Mouse (Mus musculus) hindbrain, embryonic 10.5 days (tissue): ENCODE measurements around the gene Slc25a44. TPM values are rescaled to one million over a fixed set of nuclear protein-coding genes. Genes with fewer than 3 reads are reported as not detected.
A peak's percentile ranks its signal among the peaks of the same experiment; 100 is the strongest.

Experiments used
- DNase-seq: peaks from one replicate; pipeline ENCODE4 v3.0.0-alpha.2; 2017; ENCODE audit warnings: low spot score
- H3K27ac ChIP-seq: fragments of 300-500 bp; sonication (generic); 2 replicates; pipeline ENCODE4 v1.5.1; 2016; ENCODE audit warnings: mild to moderate bottlenecking, moderate library complexity
- H3K27me3 ChIP-seq: fragments of 300-500 bp; sonication (generic); 2 replicates; pipeline ENCODE4 v1.6.1; 2016; ENCODE audit warnings: mild to moderate bottlenecking; ENCODE audit not compliant: poor library complexity, insufficient read depth, severe bottlenecking
- H3K36me3 ChIP-seq: fragments of 300-500 bp; sonication (generic); 2 replicates; pipeline ENCODE4 v1.6.1; 2016; ENCODE audit warnings: mild to moderate bottlenecking, moderate library complexity
- H3K4me1 ChIP-seq: fragments of 300-500 bp; sonication (generic); replicated peaks from 2 replicates; pipeline ENCODE4 v1.6.1; 2016; ENCODE audit warnings: mild to moderate bottlenecking
- H3K4me3 ChIP-seq: fragments of 300-500 bp; sonication (generic); 2 replicates; pipeline ENCODE4 v1.5.1; 2016; ENCODE audit warnings: mild to moderate bottlenecking, moderate library complexity
- H3K9me3 ChIP-seq: fragments of 300-500 bp; sonication (generic); 2 replicates; pipeline ENCODE4 v1.6.1; 2016; ENCODE audit warnings: mild to moderate bottlenecking, moderate library complexity
- WGBS: fragments of 180-500 bp; shearing (Covaris S2); methylation state at CpG from one replicate; pipeline ENCODE4 v1.1.7; 2016; 5-methylcytosine and 5-hydroxymethylcytosine counted together
- polyA plus RNA-seq: library from polyadenylated mRNA; unstranded; fragments of >200 nt; fragmentation: Nextera tagmentation; extraction: Ambion mirVana; gene quantifications from 2 replicates; pipeline ENCODE4 v1.2.1, GENCODE M21; 2016

Slc25a44 gene
- polyA plus RNA-seq, 1 experiment from 2014 or later: 20.3 TPM

GRCm38 (mm10) chr3:88456746-88457532 is 32.0 kb upstream of the Slc25a44 start:
- no peaks in the 10 kb centered on the region for H3K9me3 ChIP-seq
- peaks cover 65% of the 10 kb centered on the region for H3K27me3 ChIP-seq
- no peak overlapping the region; the same call in 1 of the 2 replicates for H3K4me3 ChIP-seq
- 71% methylated on average over 7 of the region's 7 CpGs for WGBS
- peaks cover 48% of the 10 kb centered on the region for H3K4me1 ChIP-seq
- no peak for DNase-seq
- no peak overlapping the region for H3K27ac ChIP-seq
- no peaks in the 10 kb centered on the region for H3K36me3 ChIP-seq

GRCm38 (mm10) chr3:88456313-88456712 is 31.4 kb upstream of the Slc25a44 start:
- H3K4me1 ChIP-seq: peaks cover 47% of the 10 kb centered on the region

GRCm38 (mm10) chr3:88455588-88456264 is 30.8 kb upstream of the Slc25a44 start:
- DNase-seq: no peak
- Histone ChIP-seq H3K4me3 (no peak overlapping the region), H3K36me3 (no peaks in the 10 kb centered on the region), H3K9me3 (no peaks in the 10 kb centered on the region), H3K27me3 (peaks cover 65% of the 10 kb centered on the region), H3K27ac (no peak overlapping the region), H3K4me1 (peaks cover 43% of the 10 kb centered on the region)
- WGBS: 81% methylated on average over 18 of the region's 18 CpGs

More at GRCm38 (mm10) chr3:88456313-88456712, 31.4 kb upstream of the Slc25a44 start:
- Histone ChIP-seq H3K4me3 (no peak overlapping the region), H3K36me3 (no peaks in the 10 kb centered on the region), H3K27ac (no peak overlapping the region), H3K9me3 (no peaks in the 10 kb centered on the region), H3K27me3 (peaks cover 66% of the 10 kb centered on the region)
- no peak for DNase-seq
- 86% methylated on average over 8 of the region's 8 CpGs for WGBS

DNA sequence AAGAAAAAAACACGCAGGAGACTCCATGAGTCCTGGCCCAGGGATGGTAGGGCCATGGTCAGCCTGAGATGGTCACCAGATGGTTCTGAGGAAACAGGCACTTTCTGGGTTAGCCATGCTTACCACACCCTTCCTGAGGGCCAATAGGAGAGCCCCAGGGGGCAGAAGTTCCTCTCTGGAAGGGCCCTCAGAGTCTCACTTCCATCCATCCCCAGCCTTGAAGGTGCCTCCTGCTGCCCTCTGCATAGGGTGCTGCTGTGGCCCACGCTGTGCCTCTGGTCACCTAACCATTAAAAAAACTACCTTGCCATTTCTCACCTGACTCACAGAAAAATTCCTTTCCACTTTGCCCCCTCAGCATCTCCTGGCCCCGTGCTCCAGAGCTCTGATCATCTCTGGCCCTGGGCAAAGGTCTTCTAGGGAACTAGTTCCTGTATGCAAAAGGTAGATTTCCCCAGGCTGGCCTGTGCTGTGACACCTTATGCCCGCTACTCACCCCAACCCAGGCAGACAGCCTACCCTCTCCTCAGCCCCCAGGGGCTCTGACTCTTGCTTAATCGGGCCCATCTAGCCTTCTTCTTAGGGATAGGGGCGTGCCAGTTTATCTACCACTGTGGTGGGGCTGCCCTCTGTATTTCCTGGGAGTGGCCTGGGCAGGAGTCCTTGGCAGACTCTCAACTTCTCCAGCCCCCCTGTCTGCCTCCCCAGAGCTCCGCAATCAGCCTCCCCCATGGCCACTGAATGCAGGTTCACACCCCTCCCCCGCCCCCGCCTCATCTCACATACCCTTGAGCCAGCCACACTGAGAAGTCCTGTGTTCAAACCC is 30.0 kb upstream of the Slc25a44 start:
- H3K9me3 ChIP-seq: no peaks in the 10 kb centered on the region
- H3K36me3 ChIP-seq: no peaks in the 10 kb centered on the region
- H3K27me3 ChIP-seq: peaks cover 65% of the 10 kb centered on the region
- no peak overlapping the region for H3K4me3 ChIP-seq
- WGBS: 57% methylated on average over 9 of the region's 9 CpGs
- peaks cover 42% of the 10 kb centered on the region for H3K4me1 ChIP-seq
- no peak for DNase-seq
- H3K27ac ChIP-seq: no peak overlapping the region

GRCm38 (mm10) chr3:88453986-88454385 is 29.0 kb upstream of the Slc25a44 start:
- Histone ChIP-seq H3K27me3 (peaks cover 61% of the 10 kb centered on the region), H3K4me3 (no peak overlapping the region), H3K27ac (no peak overlapping the region), H3K9me3 (no peaks in the 10 kb centered on the region), H3K36me3 (no peaks in the 10 kb centered on the region), H3K4me1 (peaks cover 46% of the 10 kb centered on the region)
- no peak for DNase-seq
- WGBS: 82% methylated on average over 8 of the region's 8 CpGs

DNA sequence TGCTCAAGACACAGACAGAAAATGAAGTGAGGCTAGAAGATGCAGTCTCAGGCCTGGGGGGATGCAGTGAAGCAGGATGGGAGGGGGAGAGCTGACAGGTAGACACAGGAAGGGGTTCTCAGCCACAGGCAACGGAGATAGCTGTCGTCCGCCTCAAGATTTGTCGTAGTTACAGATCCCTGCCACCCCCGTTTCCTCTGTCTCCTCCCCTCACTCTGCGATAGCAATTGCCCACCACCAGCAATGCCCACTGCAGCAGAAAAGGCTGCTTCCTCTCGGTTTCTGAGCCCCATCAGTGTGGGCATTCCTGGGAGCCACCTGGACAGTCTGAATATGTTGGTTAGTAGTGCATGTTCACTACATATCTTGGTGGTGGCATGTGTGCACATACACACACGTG is 28.4 kb upstream of the Slc25a44 start:
- peaks cover 61% of the 10 kb centered on the region for H3K27me3 ChIP-seq
- no peaks in the 10 kb centered on the region for H3K9me3 ChIP-seq
- H3K4me3 ChIP-seq: no peak overlapping the region
- H3K36me3 ChIP-seq: no peaks in the 10 kb centered on the region
- H3K27ac ChIP-seq: no peak overlapping the region
- H3K4me1 ChIP-seq: peaks cover 44% of the 10 kb centered on the region
- 65% methylated on average over 8 of the region's 8 CpGs for WGBS
- no peak for DNase-seq

GRCm38 (mm10) chr3:88452716-88453115 is 27.8 kb upstream of the Slc25a44 start:
- WGBS: 69% methylated on average over 6 of the region's 6 CpGs
- Histone ChIP-seq H3K9me3 (no peaks in the 10 kb centered on the region), H3K27me3 (peaks cover 63% of the 10 kb centered on the region), H3K36me3 (no peaks in the 10 kb centered on the region), H3K27ac (no peak overlapping the region), H3K4me3 (no peak overlapping the region), H3K4me1 (peaks cover 45% of the 10 kb centered on the region)
- DNase-seq: no peak

DNA sequence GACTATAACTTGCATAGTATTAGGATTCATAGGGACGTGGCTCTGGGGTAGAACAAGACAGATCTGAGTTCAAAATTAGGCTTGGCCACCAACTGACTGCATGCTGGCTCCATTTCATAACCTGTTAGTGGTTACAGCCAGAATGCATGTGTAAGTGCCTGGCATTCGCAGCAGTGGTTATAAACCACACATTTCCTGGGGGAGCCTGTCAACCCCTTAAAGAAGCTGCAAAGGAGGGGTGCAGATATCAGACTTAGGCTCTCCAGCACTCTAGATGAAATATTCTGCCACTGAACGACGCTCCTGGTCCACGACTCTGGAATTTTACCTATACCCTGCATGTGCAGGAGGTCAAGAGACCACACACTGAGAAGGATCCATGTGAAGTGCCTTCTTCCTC is 27.3 kb upstream of the Slc25a44 start:
- no peaks in the 10 kb centered on the region for H3K9me3 ChIP-seq
- H3K27me3 ChIP-seq: peaks cover 58% of the 10 kb centered on the region
- H3K4me1 ChIP-seq: peaks cover 42% of the 10 kb centered on the region
- no peak for DNase-seq
- WGBS: 83% methylated on average over 5 of the region's 5 CpGs
- no peaks in the 10 kb centered on the region for H3K36me3 ChIP-seq
- no peak overlapping the region for H3K4me3 ChIP-seq
- no peak overlapping the region for H3K27ac ChIP-seq

DNA sequence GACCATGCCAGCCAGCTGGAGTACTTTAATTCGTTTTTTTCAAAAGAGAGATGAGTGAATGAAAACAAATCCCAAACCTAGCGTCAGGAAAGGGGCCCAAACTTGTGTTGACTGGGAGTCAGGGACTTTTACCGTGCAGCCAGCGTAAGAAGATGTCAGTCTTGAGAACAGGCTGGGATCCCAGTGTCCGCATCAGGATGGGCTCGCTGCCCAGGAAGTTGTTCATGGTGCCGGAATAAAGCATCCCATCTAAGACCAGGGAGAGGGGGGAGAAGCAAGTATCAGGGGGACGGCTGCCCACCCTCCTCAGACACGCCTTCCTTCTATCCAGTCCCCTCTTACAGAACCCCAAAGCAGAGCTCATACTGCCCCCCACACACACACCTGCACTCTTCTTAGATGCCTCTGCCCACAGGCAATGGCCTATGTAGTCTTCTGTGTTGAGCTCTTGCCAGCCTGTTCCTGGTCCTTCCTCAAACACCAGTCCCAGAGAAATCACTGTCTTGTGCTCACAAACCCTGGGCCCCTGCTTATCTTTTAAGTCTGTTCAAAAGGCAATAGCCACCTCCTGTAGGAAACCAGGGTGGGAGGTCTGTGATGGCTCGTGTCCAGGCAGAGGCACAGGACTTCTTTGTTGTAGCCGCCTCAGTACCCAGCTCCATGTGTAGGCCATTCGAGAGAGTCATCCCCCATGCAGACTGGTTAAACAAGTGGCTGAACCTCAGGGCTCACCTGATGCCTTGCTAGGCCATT is 25.6 kb upstream of the Slc25a44 start:
- 79% methylated on average over 12 of the region's 12 CpGs for WGBS
- no peak overlapping the region for H3K27ac ChIP-seq

DNA sequence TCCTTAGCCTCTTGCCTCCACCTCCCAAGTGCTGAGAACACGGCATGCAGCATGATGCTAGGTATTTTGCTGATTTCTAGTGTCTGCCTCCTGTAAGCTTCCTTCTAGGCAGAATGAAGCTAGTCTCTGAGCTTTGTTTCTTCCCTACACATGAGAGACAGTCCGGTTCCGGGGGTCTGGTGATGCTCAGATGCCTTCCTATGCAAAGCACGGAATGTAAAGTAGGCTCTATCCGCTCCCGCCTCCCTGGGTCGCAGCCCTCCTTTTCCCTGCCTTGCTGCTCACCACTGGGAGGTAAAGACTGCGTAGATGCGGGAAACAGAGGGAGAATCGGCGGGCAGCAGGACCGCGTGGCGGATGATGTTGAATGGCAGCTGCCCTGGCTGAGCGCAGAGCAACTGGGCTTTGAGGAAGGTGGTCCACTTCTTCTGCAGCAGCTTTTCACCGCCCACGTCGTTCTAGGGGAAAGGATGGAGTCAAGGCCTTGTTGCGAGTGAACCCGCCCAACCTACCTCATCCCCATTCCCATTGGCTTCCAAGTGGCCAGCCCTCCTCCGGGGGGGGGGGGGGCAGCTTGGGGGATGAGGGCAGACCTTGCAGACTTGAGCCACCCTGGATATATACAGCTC is 24.6 kb upstream of the Slc25a44 start:
- DNase-seq: peak; percentile 70
- Histone ChIP-seq H3K9me3 (no peaks in the 10 kb centered on the region), H3K4me3 (peak overlapping the region; percentile 39), H3K27ac (peak overlapping the region; percentile 65), H3K27me3 (peaks cover 47% of the 10 kb centered on the region), H3K4me1 (peaks cover 33% of the 10 kb centered on the region), H3K36me3 (no peaks in the 10 kb centered on the region)
- 6% methylated on average over 21 of the region's 21 CpGs for WGBS

More for the DNA sequence above, 25.6 kb upstream of the Slc25a44 start:
- DNase-seq: no peak
- Histone ChIP-seq H3K4me3 (no peak overlapping the region), H3K9me3 (no peaks in the 10 kb centered on the region), H3K36me3 (no peaks in the 10 kb centered on the region), H3K27me3 (peaks cover 50% of the 10 kb centered on the region), H3K4me1 (peaks cover 37% of the 10 kb centered on the region)

DNA sequence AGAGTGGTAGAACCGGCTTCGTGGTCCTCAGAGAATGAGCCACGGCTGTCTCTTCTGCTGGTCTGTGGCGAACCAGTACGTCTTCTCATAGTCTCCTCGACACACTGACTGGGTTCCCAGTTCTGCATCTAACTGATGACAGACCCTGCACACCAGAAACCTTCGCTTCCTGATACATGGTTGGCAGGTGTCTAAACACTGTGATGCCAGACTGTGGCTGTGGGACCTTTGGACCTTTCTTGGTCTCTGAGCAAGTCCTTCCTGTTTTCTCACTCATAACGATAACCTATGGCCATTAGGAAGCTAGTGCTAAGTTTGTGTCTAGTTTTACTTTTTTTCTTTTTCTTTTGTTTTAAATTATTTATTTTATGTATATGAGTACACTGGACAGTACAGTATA is 23.5 kb upstream of the Slc25a44 start:
- no peak for DNase-seq
- Histone ChIP-seq H3K27me3 (peaks cover 38% of the 10 kb centered on the region), H3K4me3 (no peak overlapping the region), H3K36me3 (no peaks in the 10 kb centered on the region), H3K9me3 (no peaks in the 10 kb centered on the region), H3K27ac (no peak overlapping the region), H3K4me1 (peaks cover 33% of the 10 kb centered on the region)
- 88% methylated on average over 8 of the region's 8 CpGs for WGBS

GRCm38 (mm10) chr3:88447676-88448183 is 22.8 kb upstream of the Slc25a44 start:
- Histone ChIP-seq H3K36me3 (no peaks in the 10 kb centered on the region), H3K27me3 (peaks cover 34% of the 10 kb centered on the region), H3K9me3 (no peaks in the 10 kb centered on the region), H3K27ac (no peak overlapping the region), H3K4me1 (peaks cover 29% of the 10 kb centered on the region), H3K4me3 (no peak overlapping the region)
- no peak for DNase-seq
- 63% methylated on average over 8 of the region's 8 CpGs for WGBS
